Mouse (Mus musculus) cerebellum, postnatal 4 days (tissue): ENCODE measurements around the gene Scgb2b15.
"Not testable (repeated sequence)": the region's sequence is repeated elsewhere in the genome, so short reads cannot be mapped to it uniquely, and the experiment has no call there.

Source experiments
- DNase-seq, 2 experiments: peaks; one replicate each; pipeline ENCODE4 v3.0.0; 2022; ENCODE audit warnings: low spot score in 2 of 2, mixed read lengths in 1 of 2

Gene Scgb2b15

DNA sequence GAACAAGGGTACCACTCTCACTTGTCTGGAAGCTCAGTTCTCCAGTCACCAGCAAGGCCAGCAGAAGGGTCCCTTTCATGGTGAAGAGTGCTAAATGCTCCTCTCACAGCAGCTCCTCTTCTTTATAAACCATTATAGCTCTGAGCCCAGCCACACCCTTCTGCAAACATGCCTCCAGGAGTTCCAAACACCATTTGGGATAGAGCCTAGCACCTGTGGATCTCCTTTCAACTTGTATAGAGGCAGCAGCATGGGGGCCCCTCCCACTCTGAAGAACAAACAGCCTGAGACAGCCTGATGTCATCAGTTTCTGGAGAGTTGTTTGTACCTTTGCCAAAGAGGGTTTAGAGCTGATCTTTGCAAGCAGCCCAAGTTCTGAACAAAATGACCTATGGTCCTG, at the start of gene Scgb2b15:
TSS of gene Scgb2b15 (minus strand) at position 101 of the 400 bp plus-strand sequence.
- DNase-seq: not testable (repeated sequence)

DNA sequence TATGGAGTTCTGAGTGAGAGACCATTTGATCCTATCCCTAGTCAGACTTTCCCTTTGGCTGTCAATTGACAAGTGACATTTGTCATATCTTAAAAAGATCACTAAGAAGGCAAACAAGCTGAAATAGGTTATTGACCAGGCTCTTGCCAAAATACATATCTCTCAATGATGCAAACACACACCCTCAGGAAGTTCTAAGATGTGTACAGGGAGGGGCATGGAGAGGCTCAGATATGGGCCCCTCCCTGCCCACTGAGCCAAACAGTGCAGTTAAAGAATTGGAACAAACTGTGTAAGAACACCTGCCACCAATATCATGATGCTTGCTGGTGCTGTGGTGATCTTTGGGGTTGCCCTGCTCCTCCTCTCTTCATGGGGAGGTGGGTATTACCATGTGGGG, 6.8 kb upstream of the Scgb2b15 start, which contains the start of gene Scgb1b15:
TSS of gene Scgb1b15 (plus strand) at position 301 of the 400 bp plus-strand sequence.
- not testable (repeated sequence) for DNase-seq
